Mouse (Mus musculus): Measurements from ENCODE around the gene Olfr373.
"Not testable (repeated sequence)": the region's sequence is repeated elsewhere in the genome, so short reads cannot be mapped to it uniquely, and the experiment has no call there.

The Olfr373 gene

DNA sequence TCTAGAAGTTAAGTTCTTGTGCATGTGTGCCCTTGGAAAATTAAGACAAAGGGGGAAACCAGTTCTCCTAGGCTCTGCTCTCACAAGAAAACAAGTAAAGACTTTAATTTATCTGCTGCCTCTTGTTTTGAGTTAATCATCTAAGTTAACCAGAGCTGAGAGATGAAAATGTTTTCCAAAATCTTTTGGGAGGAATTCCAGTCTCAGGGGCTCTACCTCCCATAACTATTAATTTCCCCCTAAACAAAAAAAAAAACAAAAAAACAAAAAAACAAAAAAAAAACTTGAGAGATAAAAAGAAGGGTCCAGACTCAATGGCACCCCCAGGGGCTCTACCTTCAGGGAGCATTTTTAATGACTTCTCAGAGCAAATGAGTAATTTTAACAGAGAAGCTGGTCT lies at the start of gene Olfr373:
Olfr373 (plus strand) TSS at position 301 of the 400 bp plus-strand sequence.
- not testable (repeated sequence) for DNase-seq

DNA sequence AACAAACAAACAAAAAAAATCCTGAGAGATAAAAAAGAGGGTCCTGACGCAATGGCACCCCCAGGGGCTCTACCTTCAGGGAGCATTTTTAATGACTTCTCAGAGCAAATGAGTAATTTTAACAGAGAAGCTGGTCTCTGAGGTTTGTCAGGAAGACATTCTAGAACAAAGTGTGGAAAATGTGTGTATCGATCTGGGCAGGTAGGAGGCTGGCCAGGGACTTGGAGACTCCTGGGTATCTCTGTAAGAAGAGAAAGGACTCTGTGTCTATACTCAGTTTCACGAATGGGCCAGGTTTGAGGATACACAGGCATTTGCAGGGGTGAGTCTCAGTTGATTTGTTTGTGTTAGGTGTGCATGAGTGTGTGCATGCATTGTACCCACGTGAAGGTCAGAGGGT lies 42.1 kb upstream of the Olfr373 start, which contains the start of gene Olfr372:
Olfr372 (plus strand) TSS at position 301 of the 400 bp plus-strand sequence.
- not testable (repeated sequence) for DNase-seq

DNA sequence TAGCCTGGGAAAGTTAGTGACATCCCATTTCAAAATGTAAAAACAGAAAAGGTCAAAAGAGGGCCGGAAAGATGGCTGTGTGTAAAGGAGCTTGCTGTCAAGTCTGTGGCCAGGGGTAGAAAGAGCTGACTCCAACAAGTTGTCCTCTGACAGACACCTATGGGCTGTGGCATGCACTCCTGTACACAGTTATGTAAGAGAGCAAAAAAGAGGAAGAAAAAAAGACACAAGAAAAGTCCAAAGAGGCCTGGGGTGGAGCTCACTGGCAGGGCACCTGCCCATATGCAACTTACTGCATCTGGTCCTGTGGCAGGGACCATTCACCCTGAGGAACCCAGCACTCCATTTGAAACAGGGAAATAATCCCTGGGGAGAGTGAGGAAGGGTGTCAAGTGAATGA lies 40.5 kb upstream of the Olfr373 start:
- DNase-seq, result no peak

DNA sequence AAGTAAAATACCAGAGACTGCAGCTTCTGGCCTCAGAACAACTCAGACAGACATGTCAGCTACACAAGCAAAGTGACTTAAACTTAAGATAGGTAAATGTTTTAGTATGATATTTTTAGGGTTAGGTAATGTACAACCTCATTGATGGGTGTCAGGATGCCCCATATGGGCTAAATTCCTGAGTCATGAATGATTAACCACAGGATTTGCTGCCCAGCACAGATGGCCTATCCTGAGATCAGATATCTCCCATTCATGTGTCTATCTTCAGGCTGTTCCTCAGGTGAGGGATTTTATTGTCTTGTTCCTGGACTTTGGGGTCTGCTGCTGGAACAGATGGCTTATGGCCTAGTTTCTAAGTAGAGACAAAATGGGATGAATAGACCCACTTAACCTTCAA lies 28.3 kb upstream of the Olfr373 start:
- not testable (repeated sequence) for DNase-seq

DNA sequence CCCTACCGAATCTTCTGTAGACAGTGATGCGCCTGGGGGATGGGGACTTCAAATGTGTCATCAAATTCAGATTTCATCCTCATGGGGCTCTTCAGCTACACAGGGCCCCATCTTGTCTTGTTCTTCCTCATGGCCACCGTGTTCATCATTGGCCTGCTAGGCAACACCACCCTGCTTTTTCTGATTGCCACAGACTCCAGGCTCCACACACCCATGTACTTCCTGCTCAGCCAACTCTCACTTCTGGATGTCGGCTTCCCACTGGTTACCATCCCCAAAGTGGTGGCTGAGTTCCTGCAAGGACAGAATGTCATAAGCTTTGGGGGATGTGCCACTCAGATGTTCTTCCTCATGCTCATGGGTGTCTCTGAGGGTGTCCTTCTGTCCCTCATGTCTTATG lies 25.3 kb upstream of the Olfr373 start:
- DNase-seq, result not testable (repeated sequence)

DNA sequence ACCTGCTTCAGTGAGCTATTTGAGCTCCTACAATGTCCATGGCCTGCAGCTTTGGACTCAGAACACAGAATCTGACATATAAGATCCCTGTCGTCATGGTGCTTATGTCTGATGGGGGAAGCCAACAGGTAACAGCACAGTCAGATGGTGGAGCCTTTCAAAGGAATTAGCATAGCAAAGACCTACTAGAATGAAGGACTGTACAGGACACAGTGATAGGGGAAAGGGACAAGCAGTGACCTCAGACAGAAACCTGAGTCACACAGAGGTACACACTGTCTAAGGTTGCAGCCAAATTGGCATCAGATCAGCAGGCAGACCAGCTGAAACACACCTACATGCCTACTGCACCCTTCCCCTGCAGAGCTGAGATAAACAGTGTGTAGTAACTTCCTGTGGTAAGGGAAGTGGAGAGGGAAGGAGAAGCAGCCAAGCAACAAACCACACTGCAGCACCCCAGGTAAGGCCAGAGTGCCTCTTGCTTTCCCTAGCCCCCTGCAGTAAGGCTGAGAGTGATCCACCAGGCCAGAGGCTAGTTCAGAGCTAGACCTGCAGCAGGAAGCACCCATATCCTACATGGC lies 16.1 kb upstream of the Olfr373 start:
- peak in 1 of 2 experiments; percentile 10 for DNase-seq

DNA sequence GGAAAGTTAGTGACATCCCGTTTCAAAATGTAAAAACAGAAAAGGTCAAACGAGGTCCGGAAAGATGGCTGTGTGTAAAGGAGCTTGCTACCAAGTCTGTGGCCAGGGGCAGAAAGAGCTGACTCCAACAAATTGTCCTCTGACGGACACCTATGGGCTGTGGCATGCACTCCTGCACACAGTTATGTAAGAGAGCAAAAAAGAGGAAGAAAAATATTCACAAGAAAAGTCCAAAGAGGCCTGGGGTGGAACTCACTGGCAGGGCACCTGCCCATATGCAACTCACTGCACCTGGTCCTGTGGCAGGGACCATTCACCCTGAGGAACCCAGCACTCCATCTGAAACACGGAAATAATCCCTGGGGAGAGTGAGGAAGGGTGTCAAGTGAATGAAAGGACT lies 1.8 kb downstream of the Olfr373 start:
- no peak for DNase-seq

DNA sequence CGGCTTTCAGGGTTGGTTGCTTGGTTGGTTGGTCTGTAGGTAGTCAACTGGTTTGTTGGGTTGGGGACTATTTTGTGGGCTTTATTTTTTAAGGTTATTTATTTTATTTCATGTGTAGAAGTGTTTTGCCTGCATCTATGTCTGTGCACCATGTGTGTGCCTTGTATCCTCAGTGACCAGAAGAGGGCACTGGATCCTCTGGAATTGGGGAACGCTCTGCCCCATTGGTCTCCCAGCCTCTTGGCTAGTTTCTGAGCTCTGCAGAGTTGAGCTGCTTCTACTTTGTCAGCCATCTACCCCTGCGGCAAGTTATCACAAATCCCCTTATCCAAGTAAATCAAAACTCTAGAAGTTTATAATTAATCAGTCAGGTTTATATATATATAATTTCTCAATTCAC lies 4.6 kb downstream of the Olfr373 start:
- not testable (repeated sequence) for DNase-seq

DNA sequence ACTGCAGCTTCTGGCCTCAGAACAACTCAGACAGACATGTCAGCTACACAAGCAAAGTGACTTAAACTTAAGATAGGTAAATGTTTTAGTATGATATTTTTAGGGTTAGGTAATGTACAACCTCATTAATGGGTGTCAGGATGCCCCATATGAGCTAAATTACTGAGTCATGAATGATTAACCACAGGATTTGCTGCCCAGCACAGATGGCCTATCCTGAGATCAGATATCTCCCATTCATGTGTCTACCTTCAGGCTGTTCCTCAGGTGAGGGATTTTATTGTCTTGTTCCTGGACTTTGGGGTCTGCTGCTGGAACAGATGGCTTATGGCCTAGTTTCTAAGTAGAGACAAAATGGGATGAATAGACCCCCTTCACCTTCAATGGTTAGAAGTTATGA lies 13.7 kb downstream of the Olfr373 start:
- DNase-seq, result not testable (repeated sequence)

DNA sequence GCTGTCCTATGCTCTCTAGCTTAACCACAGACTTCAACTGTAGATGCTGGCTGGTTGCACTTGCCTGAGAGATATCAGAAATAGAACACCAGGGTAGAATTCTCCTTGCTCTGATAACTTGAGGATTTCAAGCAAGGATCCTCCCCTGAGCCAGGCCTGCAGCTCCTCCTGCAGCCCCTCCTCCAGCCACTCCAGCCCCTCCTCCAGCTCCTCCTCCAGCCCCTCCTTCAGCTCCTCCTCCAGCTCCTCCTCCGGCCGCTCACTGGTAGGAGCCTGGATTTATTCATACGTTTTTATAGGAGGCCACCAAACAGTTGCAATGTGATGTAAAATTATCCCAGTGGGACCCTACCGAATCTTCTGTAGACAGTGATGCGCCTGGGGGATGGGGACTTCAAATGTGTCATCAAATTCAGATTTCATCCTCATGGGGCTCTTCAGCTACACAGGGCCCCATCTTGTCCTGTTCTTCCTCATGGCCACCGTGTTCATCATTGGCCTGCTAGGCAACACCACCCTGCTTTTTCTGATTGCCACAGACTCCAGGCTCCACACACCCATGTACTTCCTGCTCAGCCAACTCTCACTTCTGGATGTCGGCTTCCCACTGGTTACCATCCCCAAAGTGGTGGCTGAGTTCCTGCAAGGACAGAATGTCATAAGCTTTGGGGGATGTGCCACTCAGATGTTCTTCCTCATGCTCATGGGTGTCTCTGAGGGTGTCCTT lies 16.6 kb downstream of the Olfr373 start:
- DNase-seq, result peak; percentile 20

DNA sequence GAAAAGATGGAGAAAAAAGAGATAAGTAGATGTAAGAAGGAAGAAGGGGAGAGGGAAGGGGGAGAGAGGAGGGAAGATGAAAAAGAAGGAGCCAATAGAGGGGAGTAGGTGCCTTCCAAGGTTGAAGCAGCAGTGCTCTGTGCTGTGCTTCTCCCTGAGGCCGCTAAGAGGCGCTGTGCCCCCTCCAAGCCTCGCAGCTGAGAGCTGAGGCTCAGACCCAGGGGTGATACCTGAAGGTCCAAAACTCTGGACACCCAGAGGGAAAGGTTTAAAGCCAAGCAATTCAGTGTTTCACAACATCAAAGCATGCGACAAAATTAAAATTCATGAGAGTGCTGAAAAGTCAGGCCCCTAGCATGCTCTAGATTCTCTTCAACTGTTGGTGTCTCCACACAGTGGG lies 22.2 kb downstream of the Olfr373 start:
- DNase-seq, result peak in 1 of 2 experiments; percentile 20

DNA sequence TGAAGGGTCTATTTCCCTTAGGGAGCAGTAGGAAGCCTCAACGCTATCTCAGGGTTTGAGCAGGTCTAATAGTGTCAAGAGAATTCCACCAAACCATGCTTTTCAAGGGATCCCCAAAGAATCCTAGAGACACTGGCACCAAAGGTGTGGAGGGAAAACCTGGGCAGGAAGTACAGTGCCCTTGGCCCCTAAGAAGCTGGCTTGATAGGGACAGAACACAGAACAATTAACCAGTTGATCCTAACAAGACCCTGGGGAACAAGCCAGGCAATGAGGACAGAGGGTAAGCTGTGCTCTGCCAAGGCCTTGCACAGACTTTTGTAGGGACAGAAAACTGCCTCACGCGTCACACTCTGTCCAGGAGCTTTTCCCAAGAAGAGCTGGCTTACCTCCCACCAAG lies 23.8 kb downstream of the Olfr373 start, which contains the start of gene Olfr374:
Olfr374 (plus strand) TSS at position 301 of the 400 bp plus-strand sequence.
- no peak for DNase-seq

DNA sequence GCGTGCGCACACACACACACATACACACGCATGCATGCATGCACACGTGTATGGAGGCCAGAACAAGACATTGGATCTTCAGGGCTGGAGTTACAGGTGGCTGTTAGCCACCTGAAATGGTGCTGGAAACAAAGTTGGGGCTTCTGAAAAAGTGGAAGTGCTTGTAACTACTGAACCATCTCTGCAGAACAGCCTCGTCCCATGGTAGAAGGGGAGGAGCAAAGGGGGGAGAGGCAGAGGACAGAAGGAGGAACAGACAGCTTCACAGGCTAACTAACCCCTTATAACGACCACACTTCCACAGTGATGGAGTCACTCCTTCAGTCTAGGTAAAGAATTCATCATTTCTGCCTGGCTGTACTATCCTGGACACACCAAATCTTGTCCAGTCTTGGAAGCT lies 27.9 kb downstream of the Olfr373 start:
- peak; percentile 33 to 53 for DNase-seq

DNA sequence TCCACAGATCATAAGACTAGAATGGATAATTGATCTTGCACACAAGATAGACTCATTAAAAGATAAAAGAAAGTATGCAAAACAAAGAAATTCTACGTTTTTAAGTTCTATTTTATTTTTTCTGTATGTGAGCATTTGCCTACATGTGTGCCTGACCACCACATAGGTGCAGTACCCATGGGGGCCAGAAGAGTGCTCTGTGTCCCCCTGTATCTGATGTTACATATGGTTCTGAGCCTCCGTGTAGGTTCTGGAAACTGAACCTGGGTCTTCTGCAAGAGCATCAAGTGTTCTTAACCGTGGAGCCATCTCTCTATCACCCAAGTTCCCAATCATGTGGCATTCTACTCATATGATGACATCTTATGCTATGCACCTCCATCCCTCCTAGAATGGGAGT lies 29.5 kb downstream of the Olfr373 start:
- DNase-seq, result peak in 1 of 2 experiments; percentile 36

DNA sequence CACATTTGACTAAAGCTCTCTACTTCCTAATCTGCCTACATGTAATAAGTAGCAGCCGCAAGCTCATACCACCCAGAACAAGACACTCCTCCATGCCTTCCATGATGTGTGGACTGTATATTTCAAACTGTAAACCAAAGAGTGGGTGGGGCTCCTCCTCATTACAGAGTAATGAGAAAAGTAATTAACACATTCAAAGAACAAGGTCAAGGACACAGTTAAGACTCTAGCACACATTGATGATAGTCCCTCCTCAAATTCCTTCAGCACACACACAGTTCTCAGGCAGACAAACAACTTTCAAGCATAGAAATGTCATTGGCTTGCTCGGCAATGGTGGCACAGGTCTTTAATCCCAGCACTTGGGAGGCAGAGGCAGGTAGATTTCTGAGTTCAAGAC lies 32.2 kb downstream of the Olfr373 start:
- DNase-seq, result no peak

DNA sequence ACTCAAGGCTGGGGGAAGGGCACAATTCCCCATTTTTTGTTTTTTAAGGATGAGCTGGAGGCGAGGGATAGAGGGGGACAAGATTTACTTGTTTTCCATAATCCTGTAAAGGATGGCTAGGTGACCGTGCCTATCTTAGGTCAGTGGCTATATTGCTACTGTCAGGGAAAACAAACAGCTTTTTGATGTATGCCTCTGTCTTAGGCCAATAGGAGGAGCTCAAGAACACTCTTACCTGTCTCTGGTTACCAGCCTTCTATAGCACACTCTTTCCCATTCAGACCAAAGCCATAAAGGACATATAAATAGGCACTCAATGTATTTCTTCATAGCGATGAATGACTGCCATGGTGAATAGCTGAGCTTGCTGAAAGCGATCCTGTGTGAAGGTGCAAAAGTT lies 35.6 kb downstream of the Olfr373 start:
- DNase-seq, result no peak

DNA sequence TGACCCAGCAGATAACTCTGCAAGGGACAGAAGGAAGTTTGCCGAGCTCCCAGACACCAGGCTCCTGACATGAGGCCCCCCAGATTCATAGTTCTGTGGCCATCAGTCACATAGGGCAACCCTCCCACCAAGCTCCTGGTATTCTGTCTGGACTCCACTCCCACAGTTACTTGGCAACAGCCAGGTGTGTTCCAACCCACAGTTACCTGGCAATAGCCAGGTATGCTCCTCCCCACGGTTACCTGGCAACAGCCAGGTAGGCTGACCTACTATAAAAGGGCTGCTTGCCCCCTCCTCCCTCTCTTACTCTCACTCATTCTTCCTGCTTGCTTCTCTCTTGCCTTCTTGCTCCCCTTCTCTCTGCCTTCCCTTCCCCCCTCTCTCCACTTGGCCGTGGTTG lies 38.5 kb downstream of the Olfr373 start:
- DNase-seq, result not testable (repeated sequence)

DNA sequence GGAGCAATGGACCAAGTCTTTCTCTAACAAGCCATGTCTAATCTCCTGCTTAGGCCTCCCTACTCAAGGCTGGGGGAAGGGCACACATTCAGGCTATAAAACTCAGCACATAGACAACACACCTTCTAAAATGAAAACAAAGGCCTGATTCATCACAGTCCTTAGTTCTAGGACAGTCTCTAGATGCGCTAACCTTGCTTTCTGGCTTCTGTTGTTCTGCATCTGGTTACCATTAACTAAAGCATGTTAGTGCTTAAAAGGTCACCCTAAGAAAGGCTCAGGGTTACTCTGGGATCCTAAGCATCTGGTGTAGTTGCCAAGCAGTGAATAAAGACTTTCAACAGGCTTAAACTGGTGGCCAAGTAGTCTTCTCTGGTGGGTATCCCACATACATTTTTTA lies 39.0 kb downstream of the Olfr373 start:
- DNase-seq, result no peak

DNA sequence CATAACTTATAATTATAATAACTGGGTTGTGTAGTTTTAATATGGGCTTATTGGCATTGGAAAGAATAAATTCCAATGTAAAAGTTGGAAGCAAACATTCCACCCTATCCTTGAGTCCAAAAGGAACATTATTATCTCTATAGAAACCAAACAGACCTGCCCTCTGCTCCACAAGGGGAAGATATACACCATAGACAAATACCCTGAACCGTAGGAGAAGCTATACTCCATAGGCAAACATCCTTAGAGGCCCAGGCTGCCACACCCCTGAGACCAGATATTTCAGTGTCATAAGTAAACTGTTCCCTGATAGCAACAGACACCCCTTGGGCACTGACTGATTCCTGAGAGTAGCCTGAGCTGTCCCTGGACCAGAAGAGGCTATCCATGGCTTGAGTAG lies 44.9 kb downstream of the Olfr373 start:
- DNase-seq, result no peak

DNA sequence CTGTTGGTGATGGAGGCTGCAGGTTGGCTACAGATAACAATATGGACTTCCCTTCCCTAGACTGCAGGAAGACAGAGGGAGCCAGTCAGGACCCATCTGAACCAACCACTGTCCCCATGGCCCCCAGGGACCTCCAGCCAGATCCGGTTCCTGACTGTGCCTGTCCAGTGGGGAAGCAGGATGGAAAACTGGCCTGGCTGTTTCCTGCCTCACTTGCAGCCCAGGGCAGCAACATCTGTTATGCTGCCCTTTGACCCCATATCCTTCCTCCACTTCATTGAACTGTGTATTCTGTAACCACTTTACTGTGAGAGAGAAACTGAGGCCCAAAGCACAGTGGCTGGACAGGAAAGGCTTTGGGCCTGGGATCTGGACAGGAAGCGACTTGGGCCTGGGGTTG lies 48.3 kb downstream of the Olfr373 start:
- no peak for DNase-seq

DNA sequence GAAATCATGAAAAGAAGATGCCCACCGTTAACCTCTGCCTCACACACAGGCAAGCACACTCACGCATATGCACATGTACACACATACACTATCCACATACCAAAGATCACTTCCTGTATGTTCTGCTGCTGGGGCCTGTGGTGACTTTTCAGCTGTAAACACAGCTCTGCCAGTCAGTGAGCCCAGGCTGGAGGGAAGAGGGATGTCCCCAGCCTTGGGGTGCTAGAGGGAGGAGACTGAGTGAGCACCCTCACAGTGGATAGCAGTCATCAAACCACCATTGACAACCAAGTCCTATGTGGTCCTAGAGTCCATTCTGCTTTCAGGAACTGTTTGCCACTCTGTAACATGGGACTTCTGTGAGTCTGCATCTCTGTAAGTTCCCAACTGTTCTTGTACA lies 48.9 kb downstream of the Olfr373 start:
- no peak for DNase-seq

DNA sequence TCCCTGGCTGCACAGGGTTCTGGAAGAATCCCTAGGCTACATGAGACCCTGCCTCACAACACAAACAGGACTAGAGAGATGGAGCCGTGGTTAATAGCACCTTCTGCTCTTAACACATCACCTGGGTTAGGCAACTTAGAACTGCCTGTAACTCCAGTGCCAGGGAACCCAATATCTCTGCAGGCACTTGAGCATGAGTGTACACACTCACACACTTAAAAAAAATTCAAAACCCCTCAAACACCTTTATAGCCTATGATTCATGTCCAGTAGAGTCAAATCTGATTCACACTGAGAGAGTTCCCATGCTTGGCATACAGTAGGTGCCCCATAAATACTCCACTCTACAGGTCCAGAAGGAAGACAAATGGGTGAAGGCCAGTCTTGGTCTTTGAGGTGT lies 49.4 kb downstream of the Olfr373 start:
- DNase-seq, result no peak

DNA sequence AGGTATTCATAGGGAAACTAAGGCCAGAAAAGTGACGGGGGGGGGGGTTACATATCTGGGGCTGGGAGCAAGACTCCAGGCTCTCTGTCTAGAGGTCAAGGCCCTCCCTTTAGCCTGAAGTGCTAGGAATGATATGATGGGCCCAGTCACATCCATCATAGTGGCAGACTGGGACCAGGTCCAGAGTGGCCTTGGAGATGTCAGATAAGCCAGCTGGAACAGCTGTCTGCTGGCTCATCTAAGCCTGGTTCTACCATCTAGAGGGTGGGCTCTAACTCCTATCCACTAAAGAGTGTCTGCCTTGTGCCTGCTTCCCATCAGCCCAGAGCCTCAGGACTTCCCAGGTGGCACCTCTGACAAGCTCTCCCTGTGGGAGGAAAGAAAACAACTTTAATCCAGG lies 49.9 kb downstream of the Olfr373 start:
- DNase-seq, result no peak

DNA sequence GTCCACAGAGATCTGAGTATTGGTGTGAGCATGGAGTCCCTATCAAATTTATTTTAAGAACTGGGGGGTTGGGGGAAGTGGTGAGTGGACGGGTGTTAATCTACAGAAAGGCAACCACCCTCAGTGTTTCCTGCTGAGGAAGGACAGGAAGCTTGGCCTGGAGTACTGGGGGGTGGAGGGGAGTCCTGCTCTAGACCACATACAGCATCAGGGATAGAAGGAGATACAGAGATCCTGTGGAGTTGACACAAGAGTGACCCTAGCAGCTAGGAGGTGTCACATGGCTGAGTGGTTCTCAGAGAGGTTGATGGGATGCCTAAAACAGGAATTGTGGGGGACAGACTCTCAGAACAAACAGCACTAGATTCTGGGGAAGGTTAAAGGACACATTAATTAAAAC lies 50.5 kb downstream of the Olfr373 start:
- no peak for DNase-seq

Measured in spleen, adult 18-20 months (tissue).